Mouse (Mus musculus) embryonic stem cell, embryonic (primary cell): Measurements from ENCODE around the gene Srd5a1.
"Not testable (repeated sequence)": the region's sequence is repeated elsewhere in the genome, so short reads cannot be mapped to it uniquely, and the experiment has no call there.

Experiments
- CTCF ChIA-PET, 4 experiments: fragments of 300-600 bp in 2 of 4; fragments of 350-600 bp in 2 of 4; sonication (Branson Sonifier 250); formaldehyde crosslinking; loops; one replicate each; lab custom pipeline; 2022; ENCODE audit warnings: inconsistent platforms in 2 of 4; lab: Charles Lee
- POLR2A ChIA-PET, 4 experiments: fragments of 300-600 bp in 2 of 4; fragments of 350-600 bp in 2 of 4; sonication (Branson Sonifier 250); formaldehyde crosslinking; loops; one replicate each; lab custom pipeline; 2022; ENCODE audit warnings: antibody characterized with exemption in 4 of 4, inconsistent platforms in 1 of 4; lab: Charles Lee

Srd5a1 gene

GRCm38 (mm10) chr13:69633988-69634387, 22.7 kb upstream of the Srd5a1 start:
- POLR2A ChIA-PET, result interaction anchor here (1.1 to 17.6 kb wide), 7 partner anchors 9 to 117 kb away, joined by 3 to 250 read pairs (median 3); partner anchors contain the start of gene Srd5a1 (in 2 of the 4)
- CTCF ChIA-PET, result no interaction called here

GRCm38 (mm10) chr13:69633551-69633950, 22.3 kb upstream of the Srd5a1 start:
- POLR2A ChIA-PET, result interaction anchor here (1.1 to 17.6 kb wide), 5 partner anchors 10 to 116 kb away, joined by 3 to 250 read pairs (median 3); partner anchors contain the start of gene Srd5a1 (in 2 of the 4)

DNA sequence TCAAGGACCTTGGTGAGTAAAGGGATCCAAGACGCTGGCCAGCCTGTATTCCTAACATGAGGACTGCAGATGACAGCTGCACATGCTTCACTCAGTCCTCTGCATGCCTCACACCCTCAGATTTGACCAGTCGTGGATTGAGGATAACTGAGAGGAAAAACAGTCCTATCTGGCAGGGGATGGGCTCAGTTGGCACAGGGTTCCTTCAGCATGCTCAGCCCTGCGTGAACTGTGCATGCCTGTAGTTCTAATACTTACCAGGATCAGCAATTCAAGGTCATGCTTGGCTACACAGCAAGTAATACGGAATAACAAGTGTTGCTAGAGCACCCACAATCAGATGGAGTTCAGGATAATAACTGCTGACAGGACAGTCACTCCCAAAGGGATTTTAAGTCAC, 20.4 kb upstream of the Srd5a1 start:
- POLR2A ChIA-PET, result interaction anchor here in 1 of 4 experiments (12.1 to 17.6 kb wide), 2 partner anchors 9 to 19 kb away, joined by 118 to 250 read pairs; partner anchors contain the start of gene Srd5a1

More at GRCm38 (mm10) chr13:69633551-69633950, 22.3 kb upstream of the Srd5a1 start:
- CTCF ChIA-PET, result no interaction called here

GRCm38 (mm10) chr13:69631111-69631510, 19.9 kb upstream of the Srd5a1 start:
- ChIA-PET CTCF (no interaction called here), POLR2A (interaction anchor here in 3 of 4 experiments (0.6 to 17.6 kb wide), 7 partner anchors 4 to 1070 kb away, joined by 3 to 250 read pairs (median 21); partner anchors contain the start of gene Srd5a1 (in 2 of the 3))

More for the DNA sequence above, 20.4 kb upstream of the Srd5a1 start:
- CTCF ChIA-PET, result no interaction called here

- ChIA-PET POLR2A (interaction anchor here in 3 of 4 experiments (0.6 to 17.6 kb wide), 8 partner anchors 5 to 1069 kb away, joined by 3 to 250 read pairs (median 14); partner anchors contain the start of gene Srd5a1 (in 2 of the 3)), CTCF (interaction anchor here in 1 of 4 experiments (1.1 kb wide), 1 partner anchor 25 kb away, joined by 3 read pairs; no protein-coding TSS in a partner anchor)
These were observed 19.3 kb upstream of the Srd5a1 start for GRCm38 (mm10) chr13:69630576-69630975.

DNA sequence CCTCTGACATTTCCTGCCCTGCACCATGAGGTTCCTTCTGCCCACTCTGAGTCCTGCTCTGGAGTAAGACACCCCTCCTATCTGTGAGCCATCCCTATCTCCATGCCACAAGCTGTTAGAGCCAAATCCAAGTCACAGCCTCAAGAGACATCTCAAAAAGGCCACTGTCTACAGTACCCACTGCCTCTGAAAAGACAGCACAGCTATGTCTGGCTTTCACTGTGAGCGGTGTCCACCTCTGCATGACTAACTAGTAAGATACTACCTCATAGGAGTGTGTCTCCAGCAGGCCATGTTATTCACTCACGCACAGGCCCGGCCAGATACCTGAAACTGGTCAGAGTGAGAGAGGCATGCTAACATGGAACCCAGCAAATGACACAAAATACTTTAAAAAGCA, 16.7 kb upstream of the Srd5a1 start:
- ChIA-PET CTCF (no interaction called here), POLR2A (interaction anchor here in 2 of 4 experiments (0.6 to 17.6 kb wide), 7 partner anchors 5 to 103 kb away, joined by 3 to 250 read pairs (median 80); partner anchors contain the start of gene Srd5a1 (in 2 of the 2))

DNA sequence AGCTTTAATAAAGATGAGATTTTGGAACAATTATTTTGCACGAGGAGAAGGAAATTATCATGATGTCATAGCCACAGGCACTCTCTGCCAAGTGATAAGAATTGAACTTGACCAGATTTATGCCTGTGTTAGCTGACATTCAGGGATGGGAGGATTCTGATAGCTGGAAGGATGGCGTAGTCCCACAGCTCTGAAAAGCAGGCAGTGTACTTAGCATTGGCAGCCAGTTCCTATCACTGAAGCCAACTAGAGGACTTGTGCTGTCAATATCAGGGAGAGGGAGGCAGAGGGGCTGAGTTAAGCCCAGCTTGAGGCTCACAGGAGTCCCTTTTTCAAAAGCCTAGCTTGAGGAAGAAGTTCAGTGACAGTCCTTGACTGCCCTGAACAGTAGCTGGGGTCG, 13.3 kb upstream of the Srd5a1 start:
- ChIA-PET POLR2A (interaction anchor here (0.7 to 16.6 kb wide), 14 partner anchors 8 to 971 kb away, joined by 3 to 250 read pairs (median 4); partner anchors contain the start of gene Srd5a1 (in 3 of the 4)), CTCF (interaction anchor here in 3 of 4 experiments (0.6 to 1.8 kb wide), 4 partner anchors 12 to 31 kb away, joined by 3 to 5 read pairs (median 3); no protein-coding TSS in a partner anchor)

DNA sequence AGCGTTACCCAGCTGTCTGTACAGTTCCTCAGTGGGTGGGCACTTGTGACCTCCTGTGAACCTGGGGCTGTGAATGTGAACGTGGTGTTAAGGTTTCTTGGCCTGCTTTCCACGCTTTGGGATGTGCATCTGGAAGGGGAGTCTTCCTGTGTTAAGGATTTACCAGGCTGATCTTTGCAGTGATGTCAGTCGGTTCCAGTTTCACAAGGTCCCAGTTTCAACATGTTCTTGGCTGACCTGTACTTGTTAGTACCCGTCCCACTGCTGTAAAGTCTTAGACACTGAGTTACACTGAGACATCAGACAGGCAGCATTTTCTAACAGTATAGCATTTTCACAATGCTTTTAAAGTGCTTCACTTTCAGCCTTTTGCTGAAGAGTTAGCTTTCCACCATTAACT, 12.6 kb upstream of the Srd5a1 start:
- POLR2A ChIA-PET, result interaction anchor here (0.8 to 16.6 kb wide), 11 partner anchors 8 to 972 kb away, joined by 3 to 250 read pairs (median 5); partner anchors contain the start of gene Srd5a1 (in 3 of the 4)
- CTCF ChIA-PET, result interaction anchor here in 1 of 4 experiments (1.7 kb wide), 1 partner anchor 12 kb away, joined by 6 read pairs; no protein-coding TSS in a partner anchor

- POLR2A ChIA-PET, result interaction anchor here in 3 of 4 experiments (1.3 to 16.6 kb wide), 5 partner anchors 8 to 19 kb away, joined by 3 to 250 read pairs (median 9); no protein-coding TSS in a partner anchor
These were observed 5.5 kb upstream of the Srd5a1 start for GRCm38 (mm10) chr13:69616716-69617115.

GRCm38 (mm10) chr13:69612175-69612544, 918 bp upstream of the Srd5a1 start:
- CTCF ChIA-PET, result interaction anchor here in 1 of 4 experiments (0.8 kb wide), 1 partner anchor 43 kb away, joined by 4 read pairs; no protein-coding TSS in a partner anchor
- POLR2A ChIA-PET, result interaction anchor here in 3 of 4 experiments (0.9 to 4.0 kb wide), 28 partner anchors 8 to 197 kb away, joined by 3 to 118 read pairs (median 6); no protein-coding TSS in a partner anchor

More at GRCm38 (mm10) chr13:69616716-69617115, 5.5 kb upstream of the Srd5a1 start:
- CTCF ChIA-PET, result interaction anchor here in 1 of 4 experiments (1.1 kb wide), 1 partner anchor 19 kb away, joined by 3 read pairs; no protein-coding TSS in a partner anchor

DNA sequence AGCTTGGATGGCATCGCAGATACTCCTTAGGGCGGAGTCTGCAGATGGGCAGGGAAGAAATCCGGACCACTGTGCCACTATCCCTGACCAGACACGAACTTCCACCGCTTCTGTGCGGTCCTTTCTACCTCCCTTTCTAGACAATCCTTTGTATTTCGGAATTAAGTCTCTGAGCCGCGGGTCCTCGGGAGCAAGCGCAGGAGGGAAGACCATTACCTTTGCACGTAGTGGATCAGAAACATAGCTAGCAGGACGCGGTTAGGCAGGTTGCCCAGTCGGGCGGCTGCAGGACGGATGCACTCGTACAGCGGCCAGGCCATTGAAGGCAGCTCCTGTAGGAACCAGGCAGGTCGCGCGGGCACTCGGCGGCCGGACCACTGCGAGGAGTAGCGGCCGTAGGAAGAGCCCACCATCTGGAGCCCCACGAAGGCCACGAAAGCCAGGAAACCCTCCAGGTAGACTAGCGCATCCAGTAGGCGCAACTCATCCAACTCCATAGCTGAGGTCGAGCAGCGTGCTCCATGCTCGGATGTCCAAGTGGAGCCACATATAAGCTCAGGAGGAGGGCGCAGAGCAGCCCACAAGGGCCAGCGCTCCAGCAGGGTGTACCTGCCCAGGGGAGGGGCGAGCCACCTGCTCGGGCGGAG, 368 bp downstream of the Srd5a1 start:
- CTCF ChIA-PET, result interaction anchor here in 3 of 4 experiments (0.5 to 1.8 kb wide), 10 partner anchors 12 to 117 kb away, joined by 3 to 6 read pairs (median 4); no protein-coding TSS in a partner anchor
- POLR2A ChIA-PET, result interaction anchor here (0.6 to 4.0 kb wide), 63 partner anchors 8 to 1030 kb away, joined by 3 to 118 read pairs (median 4); partner anchors contain the start of genes Fastkd3 (in 2 of the 4), Mtrr (in 2 of the 4), Tent4a (in 2 of the 4) and 1700001L19Rik (in 1 of the 4)

DNA sequence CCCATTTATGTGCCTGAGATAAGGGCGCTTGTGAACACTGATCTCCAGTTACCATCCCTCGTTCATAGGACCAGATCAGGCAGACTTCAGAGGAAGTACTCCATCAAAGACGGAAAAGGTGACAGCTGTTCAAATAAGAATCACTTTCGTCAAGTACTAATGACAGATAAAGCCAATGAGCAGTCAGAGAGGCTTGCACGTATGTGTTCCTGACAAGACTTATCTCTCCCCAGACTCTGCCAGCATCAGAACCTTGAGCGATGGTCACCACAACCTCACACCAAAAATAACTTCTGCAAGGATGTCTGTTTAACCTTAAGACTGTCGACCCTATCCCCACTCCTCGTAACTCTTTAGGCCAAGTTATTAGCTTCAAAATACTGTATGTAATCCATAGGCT, 2.5 kb downstream of the Srd5a1 start:
- ChIA-PET POLR2A (interaction anchor here in 2 of 4 experiments (0.6 to 0.9 kb wide), 2 partner anchors 10 to 18 kb away, joined by 3 read pairs; no protein-coding TSS in a partner anchor), CTCF (interaction anchor here in 1 of 4 experiments (0.5 kb wide), 1 partner anchor 403 kb away, joined by 4 read pairs; no protein-coding TSS in a partner anchor)

GRCm38 (mm10) chr13:69604670-69605069, 6.6 kb downstream of the Srd5a1 start:
- CTCF ChIA-PET, result no interaction called here
- POLR2A ChIA-PET, result no interaction called here

DNA sequence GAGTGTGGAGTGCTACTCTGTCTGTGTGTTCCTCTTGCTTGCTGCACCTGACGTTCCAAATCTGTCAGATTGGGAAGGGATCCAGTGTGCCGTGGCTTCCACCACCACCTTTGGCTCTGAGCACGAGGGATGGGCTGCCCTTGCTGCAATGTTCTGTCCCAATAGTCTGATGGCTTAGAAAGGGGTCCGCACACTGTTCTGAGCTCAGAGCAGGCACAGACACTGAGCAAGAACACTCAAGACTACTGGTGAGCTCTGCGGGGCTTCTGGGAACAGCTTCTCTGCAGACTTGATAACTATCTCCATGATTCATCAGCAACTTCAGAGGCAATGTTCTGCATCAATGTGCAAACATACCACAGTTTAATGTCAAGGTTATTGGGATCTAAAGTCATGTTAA, 9.9 kb downstream of the Srd5a1 start:
- ChIA-PET POLR2A (interaction anchor here in 2 of 4 experiments (1.0 to 1.9 kb wide), 2 partner anchors 10 kb away, joined by 3 to 10 read pairs; partner anchors contain the start of gene Srd5a1 (in 2 of the 2)), CTCF (interaction anchor here in 1 of 4 experiments (0.6 kb wide), 1 partner anchor 84 kb away, joined by 7 read pairs; no protein-coding TSS in a partner anchor)

GRCm38 (mm10) chr13:69600863-69601262, 10.4 kb downstream of the Srd5a1 start:
- POLR2A ChIA-PET, result interaction anchor here in 2 of 4 experiments (0.6 to 1.9 kb wide), 2 partner anchors 11 to 341 kb away, joined by 4 to 10 read pairs; partner anchors contain the start of gene Srd5a1 (in 1 of the 2)
- CTCF ChIA-PET, result not testable (repeated sequence)

DNA sequence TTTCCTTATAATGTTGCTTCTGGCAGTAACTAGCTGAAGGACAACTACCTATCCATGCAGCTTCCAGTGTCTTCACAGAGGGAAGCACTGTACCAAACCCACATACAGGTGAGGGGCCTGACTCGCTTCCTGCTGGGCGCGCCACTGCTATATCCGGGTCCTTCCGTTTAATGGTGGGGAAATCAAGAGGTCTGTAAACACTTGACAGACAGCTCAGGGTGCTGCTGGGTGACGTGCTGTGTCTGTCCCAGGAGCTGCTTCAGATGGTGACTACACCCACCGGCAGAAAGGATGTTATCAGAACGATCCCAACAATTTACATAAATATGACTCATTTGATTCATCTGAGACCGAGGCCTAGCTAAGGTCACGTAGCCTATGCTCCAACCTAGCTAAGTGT, 12.4 kb downstream of the Srd5a1 start:
- ChIA-PET CTCF (interaction anchor here in 1 of 4 experiments (0.5 to 1.2 kb wide), 2 partner anchors 12 to 26 kb away, joined by 3 read pairs; partner anchors contain the start of gene Srd5a1), POLR2A (interaction anchor here in 2 of 4 experiments (1.0 to 3.6 kb wide), 7 partner anchors 12 to 71 kb away, joined by 3 to 15 read pairs (median 3); partner anchors contain the start of gene Srd5a1 (in 2 of the 2))

DNA sequence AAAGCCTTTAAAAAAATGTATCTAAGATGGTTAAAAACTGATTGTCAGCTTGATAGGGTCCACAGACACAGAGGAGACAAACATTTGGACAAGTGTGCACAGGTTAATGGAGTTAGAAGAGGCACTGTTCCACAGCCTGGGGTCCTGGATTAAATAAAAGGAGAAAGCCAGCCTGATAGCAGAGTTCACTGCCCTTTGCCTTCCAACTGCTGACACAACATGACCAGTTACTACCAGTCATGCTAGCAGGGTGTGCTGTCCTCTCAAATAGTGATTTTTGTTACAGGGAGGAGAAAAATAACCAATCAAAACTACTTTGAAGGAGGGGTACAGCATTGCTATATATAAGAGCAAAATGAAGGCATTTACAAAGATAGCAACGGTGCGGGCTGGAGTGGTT, 14.7 kb downstream of the Srd5a1 start:
- ChIA-PET CTCF (interaction anchor here in 2 of 4 experiments (0.6 kb wide), 2 partner anchors 144 to 779 kb away, joined by 4 to 5 read pairs; no protein-coding TSS in a partner anchor), POLR2A (interaction anchor here in 1 of 4 experiments (0.6 kb wide), 1 partner anchor 42 kb away, joined by 3 read pairs; no protein-coding TSS in a partner anchor)

DNA sequence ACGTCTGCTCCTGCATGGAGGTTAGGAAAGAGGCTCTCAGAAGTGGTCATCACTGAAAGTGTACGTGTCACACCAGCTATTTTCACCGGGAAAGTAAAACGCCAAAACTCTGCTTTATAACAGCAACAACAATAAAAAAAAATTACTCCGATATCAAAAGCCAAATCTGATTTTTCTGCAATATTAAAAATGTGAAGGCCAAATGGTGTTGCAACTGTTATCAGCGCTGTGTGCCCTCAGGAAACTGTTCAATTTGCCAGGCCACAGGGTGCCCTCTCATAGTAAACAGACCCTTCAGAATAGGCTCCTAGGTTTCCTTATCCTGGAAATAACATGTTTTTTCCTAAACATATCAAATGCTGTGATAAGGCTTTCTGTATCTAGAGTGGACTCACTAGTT, 15.3 kb downstream of the Srd5a1 start:
- POLR2A ChIA-PET, result no interaction called here
- CTCF ChIA-PET, result no interaction called here
